Mouse (Mus musculus) cerebellum, adult 8-10 months (tissue): ENCODE results near the gene Tpp1.

Experiments used
- DNase-seq: peaks from one replicate; pipeline ENCODE4 v3.0.0; 2022

Gene Tpp1

DNA sequence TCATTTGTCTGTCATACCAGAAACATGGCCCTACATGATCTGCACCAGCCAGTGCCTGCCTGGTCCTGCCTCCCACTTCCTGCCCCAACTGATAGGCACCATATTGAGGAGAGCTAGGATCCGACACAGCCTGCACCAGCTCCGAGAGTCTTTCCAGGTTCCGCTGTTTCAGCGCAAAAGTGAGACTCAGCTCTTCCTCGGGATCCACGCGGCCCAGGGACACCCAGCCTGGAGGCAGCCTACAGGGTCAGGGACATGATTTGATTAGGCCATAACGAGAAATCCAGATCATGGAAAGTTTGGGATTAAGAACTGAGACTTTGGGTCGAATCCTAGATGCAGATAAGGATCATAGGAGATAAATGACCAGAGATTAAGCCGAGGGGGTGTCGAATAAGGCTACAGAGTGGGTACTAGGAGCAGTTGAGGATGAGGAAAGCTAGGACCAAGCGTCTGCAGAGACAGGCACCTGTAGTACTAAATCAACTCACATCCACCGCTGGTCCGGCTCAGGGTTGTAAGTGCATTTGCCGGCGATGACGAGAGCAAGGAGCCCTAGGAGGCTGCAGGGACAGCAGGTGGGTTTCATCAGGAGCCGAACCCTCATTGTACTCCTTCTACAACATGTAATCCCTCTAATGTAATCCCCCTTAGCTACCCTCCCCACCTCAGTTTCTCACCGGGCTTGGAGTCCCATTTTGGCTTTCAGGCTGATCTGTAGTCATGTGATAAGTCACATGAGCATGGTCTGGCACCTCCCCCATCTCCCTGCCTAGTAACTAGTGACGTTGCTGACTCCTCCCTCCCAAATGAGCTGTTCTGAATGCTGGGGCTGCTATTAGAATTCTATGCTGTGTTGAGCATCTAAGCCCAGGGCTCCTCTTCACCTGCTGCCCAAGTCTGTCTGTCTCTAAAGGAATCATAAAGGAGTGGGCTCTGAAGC lies at the start of gene Tpp1:
Gene Tpp1, minus strand, starts transcription at position 745 of the 943 bp plus-strand sequence.
- peak; percentile 93 for DNase-seq

DNA sequence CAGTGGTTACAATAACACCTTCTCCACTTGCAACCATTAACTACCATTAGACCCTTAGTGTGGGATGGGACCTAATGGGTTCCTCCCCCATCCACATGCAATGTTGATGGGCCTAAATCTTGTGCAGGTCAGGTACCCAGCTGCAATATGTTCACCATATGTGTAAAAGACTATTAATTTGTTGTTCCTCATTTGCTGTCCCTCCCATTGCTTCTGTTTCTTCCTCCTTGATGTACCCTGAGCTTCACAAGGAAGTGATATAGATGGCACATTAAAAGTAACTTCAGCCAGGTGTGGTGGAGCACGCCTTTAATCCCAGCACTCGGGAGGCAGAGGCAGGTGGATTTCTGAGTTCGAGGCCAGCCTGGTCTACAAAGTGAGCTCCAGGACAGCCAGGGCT lies 44.9 kb upstream of the Tpp1 start:
- DNase-seq, result no peak

DNA sequence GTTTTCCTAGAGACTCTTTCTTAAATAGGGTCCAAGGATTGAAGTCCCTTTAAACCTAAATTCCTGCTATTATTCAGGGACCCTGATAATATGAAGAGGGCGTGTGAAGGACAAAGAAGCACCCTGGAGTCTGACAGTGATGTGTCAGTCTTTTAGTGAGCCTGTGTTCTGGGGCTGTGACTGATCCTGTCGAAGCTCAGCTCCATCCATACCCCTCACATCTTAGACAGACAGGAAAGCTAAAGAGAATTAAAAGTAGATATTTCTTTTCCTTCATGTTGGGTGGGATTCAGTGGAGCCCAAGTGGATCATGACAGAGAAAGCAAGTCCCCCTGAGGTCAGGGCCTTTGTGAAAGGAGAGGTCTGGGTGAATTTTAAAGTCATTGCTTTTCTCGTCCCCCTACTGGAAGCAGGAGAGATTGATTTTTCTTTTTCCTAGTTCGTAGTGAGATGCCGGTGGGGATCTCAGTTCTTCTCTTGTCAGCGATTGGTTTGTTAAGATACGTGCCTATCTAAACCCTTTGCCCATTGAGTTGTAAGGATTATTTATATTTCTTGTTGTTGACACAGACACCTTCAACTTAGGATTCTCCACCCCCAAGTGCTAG lies 43.8 kb upstream of the Tpp1 start:
- no peak for DNase-seq

DNA sequence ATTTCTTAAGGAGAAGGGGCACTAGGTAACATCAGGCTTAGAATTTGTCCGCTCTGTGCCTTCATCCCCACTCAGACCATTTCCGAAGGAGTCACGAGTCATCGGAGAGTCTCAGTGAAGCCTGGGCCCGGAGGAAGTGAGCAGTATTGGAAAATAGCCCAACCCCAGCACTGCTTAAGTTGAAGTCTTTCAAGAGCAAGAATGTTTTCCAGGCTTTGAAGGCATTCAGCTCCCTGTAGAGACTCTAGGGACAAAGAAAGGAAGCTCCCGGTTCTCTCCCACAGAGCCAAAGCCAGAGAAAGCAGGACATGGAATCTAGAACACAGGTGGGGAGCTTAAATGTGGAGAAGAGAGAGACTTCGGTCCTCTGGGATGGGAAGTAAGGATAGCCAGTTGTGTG lies 41.7 kb upstream of the Tpp1 start:
- DNase-seq, result no peak

DNA sequence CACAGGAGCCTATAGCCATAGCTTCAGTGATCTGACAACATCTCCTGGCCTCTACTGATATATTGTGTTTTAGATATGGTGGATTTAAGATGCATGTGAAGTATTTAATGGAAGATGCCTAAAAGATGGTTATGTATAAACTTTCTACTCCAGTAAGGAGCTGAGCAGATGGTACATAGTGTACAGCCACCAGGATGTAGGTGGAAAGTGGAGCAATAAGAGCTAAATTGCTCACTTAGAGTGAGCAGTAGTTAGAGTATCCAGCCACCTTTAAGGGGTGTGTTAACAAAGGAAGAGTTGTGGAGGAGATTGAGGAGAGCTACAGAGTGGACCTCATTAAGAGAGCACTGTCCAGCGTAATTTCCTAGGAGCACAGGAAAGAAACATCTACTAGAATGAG lies 39.1 kb upstream of the Tpp1 start:
- DNase-seq, result no peak

DNA sequence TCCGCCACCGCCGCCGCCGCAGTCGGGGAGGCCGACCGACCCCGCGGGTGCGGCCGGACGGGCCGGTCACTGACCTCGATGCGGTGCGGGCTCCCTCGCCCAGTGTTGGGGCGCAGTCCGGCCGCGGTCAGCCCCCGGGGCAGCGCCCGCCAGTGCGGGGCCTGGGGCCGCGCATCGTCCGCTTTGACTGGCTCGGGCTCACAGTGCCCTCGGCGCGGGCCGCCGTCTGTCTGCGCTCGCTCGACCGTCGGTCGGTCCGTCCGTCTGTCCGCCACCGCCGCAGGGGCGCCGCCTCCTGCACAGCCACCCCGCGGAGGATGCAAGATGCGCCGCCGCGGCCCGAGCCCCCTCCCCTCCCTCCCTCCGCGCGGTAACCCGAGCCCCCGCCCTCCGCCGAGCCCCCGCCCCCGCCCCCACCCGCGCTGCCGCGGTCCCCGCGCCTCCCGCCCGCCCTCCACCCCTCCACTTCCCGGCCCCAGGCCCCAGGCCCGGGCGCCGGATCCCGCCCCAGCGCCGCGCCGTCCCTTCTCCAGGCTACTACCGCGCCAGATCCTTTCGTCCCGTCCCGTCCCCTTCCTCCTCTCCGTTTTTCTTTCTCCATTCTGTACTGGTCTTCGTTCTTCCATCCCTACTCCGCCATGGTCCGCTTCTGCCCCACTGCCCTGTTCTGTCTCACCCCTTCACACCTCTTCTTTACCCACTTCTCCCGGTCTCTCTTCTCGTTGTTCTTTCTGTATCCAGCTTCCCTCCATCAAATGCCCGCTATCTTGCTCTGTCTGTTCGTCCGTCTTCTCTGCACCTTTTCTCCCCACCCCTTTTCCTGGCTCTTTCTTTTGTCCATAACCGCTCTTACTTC lies 35.5 kb upstream of the Tpp1 start, which contains the start of gene Dchs1:
Gene Dchs1, minus strand, starts transcription at position 370 of the 856 bp plus-strand sequence.
- DNase-seq, result no peak

DNA sequence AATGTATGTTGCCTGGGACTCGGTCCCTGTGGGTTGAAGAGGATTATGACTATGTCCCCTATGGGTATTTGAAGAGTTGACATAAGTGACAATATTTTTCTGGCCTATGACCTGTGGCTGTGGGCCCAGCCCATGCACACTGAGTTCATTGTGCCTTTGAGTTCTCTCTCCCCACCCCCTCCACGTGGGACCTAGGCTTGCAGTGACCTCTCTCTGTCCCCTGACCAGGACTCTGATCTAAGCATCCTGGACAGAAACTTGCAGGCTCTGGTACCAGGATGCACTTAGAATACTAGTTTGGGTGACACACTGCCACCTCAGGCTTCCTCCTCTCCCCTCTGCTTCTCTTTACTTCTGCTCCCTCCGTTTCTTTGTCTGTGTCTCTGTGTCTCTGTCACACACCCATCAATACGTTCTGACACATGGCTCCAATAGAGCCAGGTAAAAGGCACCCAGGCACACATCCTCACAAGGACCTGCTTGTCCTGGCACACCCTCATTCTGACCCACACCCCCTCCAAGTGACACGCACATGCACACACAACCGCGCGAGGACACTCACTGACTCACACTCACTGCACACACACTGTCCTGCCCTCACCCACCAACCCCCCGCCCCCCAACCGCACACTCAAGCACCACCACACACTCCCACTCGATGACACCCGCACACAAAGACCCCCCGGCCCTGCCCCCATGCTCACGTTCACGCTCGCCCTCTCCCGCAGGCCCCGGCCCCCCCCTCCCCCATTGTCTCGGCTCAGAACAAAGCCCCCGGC lies 34.7 kb upstream of the Tpp1 start:
- DNase-seq, result no peak

DNA sequence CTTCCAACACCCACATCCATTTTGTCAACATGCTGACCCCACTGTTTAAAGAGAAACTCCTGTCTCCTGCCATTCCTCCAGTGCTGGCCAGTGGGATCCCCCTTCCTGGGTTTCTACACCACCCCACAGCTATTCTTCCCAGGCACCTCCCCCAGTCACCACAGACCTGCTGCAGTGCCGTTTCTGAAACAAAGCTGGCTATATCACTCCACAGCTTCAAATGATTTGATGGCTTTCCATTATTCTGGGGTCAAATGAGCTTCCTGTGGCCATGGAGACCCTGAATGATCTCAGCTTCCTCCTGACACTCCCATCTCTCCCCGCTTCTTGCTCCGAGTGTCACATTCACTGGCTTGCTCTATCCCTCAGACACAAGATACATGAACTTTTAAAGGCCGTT lies 32.5 kb upstream of the Tpp1 start:
- DNase-seq, result no peak

DNA sequence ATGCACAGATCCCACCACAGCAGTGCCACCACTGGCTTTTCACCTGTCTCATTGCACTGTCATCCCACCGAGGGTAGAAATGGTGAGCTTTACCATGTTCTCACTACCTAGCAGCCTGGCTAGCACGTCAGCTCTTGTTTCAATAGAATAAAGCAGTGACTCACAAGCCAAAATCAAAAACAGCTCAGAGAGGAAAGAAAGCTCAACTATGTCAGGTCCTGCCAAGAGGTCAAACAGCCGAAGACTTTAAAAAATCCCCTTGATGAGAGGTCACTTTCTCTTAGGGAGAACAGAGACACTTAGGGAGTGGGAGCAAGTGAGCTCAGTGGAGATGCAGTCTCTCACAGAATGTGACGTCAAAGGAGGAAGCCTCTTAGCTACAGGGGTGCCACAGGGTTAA lies 31.8 kb upstream of the Tpp1 start:
- no peak for DNase-seq

DNA sequence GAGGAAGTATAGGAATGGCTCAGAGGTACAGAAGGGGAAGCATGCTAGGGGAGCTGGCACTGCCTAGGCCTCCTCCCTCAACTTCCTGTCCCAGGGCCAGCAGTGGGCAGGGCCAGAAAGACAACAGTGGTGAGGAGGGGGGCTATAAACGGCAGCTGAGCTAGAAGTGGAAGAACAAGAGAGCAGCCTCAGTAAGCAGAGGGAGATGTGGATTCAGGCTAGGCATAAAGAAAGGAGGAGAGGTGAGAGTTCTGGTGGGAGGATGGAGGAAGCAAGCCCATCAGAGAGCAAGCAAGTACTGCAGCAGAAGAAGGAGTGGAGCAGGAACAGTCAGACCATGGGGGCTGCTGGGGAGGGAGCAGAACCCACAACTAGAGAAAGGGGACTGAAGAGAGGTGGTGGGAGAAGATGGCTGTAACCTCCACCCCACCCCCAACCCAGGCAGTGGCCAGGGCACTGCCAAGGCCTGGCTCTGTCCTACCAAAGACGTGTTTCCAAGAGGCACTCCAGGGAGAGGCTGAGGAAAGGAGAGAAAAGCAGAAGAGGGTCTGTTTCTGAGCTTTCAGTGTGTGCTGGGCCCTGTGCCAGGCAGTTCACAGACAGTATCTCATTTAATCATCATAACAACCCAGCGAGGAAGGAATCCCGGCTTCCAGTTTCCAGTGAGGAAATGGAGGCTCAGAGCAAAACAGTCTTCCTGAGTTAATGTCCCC lies 26.7 kb upstream of the Tpp1 start:
- no peak for DNase-seq

DNA sequence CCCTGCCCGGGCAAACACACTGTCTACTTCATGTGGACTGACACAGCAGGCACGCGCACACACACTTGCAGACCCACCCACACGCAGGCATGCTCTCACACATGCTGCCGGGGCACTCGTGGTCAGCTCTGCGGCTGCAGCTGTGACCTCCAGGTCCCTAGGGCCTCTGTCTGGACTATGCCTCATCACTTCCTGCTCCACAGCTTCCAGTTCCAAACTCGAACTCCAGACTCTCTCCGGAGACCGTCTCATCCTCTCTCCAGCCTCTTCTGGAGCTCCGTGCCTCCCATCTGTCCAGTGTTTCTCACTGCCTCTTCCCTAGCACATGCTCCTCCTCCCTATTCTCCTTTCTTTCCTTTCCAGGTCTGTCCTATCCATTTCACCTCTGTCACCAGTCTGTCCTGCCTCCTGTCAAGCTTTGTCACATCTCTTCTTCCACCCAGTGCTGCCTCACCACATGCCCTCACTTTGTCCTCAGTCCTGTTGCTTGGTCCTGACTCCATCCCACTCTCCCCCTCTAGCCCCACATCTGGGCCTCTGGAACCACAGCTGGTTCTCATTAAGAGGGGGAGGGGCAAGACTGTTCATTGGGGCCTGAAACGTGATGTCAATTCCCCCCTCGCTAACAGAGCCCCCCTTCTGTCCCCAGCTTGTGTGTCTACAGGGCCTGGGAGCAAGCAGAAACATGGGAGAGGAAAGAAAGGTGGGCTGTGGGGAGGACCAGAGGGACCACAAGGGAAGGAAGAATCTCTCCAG lies 25.9 kb upstream of the Tpp1 start:
- DNase-seq, result no peak

DNA sequence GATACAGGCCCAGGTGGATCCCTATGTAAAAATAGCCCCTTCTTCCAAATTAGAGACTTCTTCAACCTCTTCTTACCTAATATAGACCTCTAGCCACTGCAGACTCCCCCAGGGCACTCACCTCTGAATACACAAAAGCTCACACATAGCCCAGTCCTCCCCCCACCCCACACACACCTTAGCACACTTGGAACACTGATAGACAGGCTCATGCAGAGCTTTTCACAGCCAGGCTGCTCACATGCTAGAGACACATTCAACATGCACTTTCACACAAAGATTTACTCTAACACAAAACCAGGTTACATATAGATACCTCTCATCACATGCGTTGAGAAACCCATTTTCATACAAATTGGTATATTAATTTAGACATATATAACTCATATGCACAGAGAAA lies 25.3 kb upstream of the Tpp1 start:
- no peak for DNase-seq

DNA sequence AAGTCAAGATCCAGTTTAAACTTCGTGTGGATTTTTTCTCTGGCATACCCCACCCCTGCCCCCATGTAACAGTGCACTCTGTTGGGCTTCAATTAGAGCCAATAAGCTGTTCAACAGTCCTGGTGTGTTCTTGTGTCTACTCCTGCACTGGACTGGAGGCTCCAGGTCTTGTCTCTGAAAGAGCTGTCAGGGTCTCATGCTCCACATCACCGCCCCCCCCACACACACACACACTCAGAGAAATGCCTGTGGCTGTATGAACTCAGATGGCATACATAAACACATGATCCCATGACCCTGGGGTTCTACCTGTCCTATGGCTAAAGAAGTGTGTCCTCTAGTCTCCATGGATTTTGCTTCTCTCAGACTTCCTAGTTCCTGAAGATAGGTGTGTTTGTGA lies 24.0 kb upstream of the Tpp1 start:
- DNase-seq, result no peak

DNA sequence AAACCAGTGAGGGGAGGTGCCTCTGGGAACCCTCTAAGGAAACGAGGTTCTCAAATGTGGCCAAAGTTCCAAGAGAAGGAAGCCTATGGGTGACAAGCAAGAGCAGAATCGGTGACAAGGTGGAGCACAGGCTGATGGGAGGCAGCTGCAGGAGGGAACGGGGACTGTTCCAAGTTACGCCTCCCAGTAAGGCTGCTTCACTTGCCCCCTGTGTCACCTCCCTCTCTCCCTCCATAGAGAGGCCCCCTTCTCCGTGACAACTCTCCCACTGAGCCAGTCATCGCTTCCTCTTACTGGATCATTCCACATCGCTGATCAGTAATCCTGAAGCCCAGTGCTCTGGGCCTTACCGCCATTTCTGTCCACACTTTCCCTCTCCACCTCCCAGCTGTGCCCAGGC lies 22.6 kb upstream of the Tpp1 start:
- no peak for DNase-seq

DNA sequence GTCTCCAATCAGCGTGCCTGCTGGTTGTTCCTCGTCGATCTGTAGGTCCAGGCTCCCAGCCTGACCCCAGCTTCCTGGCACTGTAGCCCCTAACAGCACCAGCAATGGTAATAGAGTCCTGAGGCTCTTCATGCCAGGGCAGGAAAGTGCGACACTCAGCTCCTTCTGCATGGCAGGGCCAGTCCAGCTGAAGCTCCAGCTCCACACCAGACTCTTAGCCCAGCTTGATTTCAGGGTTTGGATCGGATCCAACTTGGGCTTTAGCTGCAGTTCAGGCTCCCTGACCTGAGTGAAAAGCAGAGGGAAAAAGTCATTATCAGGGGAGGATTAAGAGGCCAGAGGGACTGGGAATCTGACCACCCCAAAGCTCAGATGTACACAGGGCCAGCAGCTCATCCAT lies 21.0 kb upstream of the Tpp1 start:
- no peak for DNase-seq

DNA sequence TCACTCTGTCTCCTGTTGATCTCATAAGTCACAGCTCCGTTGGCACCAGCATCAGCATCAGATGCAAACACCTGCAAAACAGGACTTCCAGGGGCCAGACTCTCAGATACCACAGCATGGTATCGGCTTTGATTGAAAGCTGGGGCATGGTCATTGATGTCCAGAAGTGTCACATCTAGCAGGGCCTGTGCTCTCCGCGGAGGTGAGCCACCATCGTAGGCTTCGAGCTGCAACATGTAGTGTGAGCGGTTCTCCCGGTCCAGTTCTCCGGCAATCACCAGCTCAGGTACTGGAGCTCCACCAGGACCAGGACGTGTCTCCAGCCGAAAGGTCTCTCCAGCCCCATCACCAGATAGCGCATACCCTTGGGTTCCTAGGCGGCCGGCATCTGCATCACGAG lies 20.3 kb upstream of the Tpp1 start:
- no peak for DNase-seq

DNA sequence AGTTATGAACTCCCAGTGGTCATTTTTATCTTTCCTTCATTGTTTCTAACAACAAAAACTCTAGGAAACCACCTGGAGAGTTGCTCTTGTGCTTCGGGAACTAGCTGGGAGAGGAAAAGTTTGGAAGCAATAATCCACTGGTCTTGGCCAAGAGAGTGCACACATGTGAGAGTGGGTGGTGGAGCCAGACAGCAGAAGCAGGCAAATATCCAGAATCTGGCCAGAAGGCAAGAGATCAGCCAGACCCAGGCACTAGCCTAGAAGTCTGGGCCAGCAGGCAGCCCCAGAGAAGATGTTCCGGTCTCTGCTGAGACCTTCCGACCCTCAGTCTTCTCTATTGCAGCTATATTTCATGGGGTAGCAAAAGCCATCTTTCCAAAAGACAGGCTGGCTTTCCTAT lies 17.9 kb upstream of the Tpp1 start:
- DNase-seq, result no peak

DNA sequence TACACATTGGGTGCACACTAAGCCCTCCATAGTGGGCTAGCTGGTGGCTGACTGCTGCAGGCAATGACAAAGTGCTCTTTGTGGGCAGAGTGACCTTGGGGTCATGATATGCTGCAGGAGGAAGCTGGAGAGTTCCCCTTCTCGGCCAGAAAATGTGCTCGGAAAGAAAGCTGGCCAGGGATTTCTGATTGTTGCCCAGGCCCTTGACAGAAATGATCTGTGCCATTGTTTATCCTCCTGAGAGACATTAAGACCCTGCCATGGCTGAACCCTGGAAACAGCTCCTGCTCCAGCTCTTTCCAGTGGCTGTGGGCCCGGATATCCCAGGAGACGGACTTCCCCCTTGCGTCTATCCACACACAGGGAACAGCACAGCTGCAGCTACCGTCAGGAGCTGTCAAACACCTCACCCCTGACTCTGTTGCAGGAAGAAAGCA lies 15.7 kb upstream of the Tpp1 start:
- no peak for DNase-seq

DNA sequence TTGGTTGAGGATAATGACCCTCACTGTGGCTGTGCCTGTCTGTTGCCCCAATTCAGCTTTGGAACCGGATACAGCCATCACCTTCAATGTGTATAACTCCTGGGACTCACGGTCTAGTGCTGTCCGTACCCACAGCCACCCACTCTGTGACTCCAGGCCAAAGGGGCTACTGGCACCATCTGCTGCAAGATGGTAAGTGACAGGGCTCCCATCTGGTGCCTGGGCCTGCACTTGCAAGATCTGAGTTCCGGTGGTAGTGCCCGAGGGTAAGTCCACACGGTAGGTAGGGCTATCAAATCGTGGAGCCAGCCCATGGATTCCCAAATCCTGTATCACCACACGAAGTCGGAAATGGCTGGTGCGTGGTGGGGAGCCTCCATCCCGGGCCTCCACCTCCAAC lies 12.3 kb upstream of the Tpp1 start:
- DNase-seq, result no peak

DNA sequence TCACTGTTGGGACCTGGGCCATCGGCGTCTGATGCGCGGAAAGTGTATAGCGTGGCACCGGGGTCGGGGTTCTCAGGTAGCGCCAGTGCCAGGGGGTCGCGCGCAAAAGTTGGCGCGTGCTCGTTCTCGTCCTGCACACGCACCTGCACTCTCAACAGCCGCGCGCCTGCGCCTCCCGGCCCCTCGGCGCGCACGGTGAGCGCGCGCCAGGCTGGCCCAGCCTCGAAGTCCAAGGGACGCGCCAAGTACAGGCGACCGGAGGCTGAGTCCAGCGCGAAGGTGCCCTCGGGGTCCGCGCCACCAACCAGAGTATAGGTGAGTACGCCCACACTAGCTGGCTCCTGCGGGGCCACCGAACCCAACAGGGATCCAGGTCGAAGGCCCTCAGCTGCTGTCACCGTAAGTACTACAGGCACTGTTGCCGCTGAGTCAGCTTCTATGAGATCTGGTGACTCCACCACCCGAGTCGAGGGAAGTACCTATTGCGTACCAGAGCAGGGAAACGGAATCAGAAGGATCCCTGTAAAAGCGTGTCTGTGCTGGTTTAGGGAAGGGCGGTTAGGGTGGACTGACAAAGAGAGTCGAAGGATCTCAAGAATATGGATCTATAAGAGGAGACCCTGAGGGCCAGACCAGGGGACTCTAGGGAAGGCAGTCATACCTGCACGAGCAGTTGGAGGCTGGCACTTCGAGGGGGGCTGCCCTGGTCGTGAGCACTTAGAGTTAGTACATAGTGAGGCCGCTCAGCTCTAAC lies 10.7 kb upstream of the Tpp1 start:
- no peak for DNase-seq
